20 mouse cellular contexts compared by ENCODE assay signal in genomic region chr14:47383911-47384310, GRCm38 (mm10). TPM values are rescaled to one million over a fixed set of nuclear protein-coding genes. Genes with fewer than 3 reads are reported as not detected.
A peak's percentile ranks its signal among the peaks of the same experiment; 100 is the strongest.
DNase-seq lines count a peak whose midpoint lies in the region.
"Had no signal": no experiment of that assay in that cellular context is flagged by ENCODE, and none has a peak within 500 bp of the region (broad histone marks: within the 10 kb centered on the region; RNA-seq: fewer than 3 reads in every experiment).

No protein-coding gene starts in this region.

- peaks cover 44% of the 10 kb centered on the region for H3K79me2 ChIP-seq in macrophage (ENCODE audit: inconsistent target)

- peak overlapping the region; percentile 15 for H3K27ac ChIP-seq in macrophage
- H3K27ac ChIP-seq: embryonic facial prominence, embryonic 12.5 days; forebrain, embryonic 12.5 days; forebrain, embryonic 15.5 days; heart, adult 2 months; hindbrain, embryonic 12.5 days; hindbrain, embryonic 15.5 days had no signal

- no peak overlapping the region for H3K4me3 ChIP-seq in macrophage (ENCODE audit: inconsistent target)
- H3K4me3 ChIP-seq: embryonic facial prominence, embryonic 12.5 days; erythroblast, embryonic 14.5 days; forebrain, embryonic 12.5 days; forebrain, embryonic 15.5 days; heart, adult 2 months; hindbrain, embryonic 12.5 days; hindbrain, embryonic 15.5 days had no signal

- H3K36me3 ChIP-seq in macrophage (ENCODE audit: inconsistent target): peaks cover 75% of the 10 kb centered on the region
- H3K36me3 ChIP-seq: hindbrain, embryonic 15.5 days had no signal

- DNase-seq in ES-CJ7 (ENCODE audit: low read depth, low spot score) (peak; percentile 26), R1 (ENCODE audit: low read depth, low spot score) (peak; percentile 92)
- DNase-seq in frontal cortex, postnatal 36 days (ENCODE audit: low spot score in 2 of 2): no peak
- no peak for DNase-seq in urinary bladder, adult 2 months (ENCODE audit: low spot score)
- DNase-seq in heart, adult 9 months (ENCODE audit: low spot score in 2 of 2): no peak
- DNase-seq: adrenal gland, adult 2 months; adrenal gland, postnatal 14 days; cerebellum, adult 11-12 months; cerebellum, adult 9-10 months; cerebellum, postnatal 14 days; gastrocnemius, postnatal 14 days; heart, adult 2 months had no signal

- 73% methylated on average over 7 of the region's 7 CpGs for whole genome bisulfite sequencing in macrophage (ENCODE audit: missing documents)

RNA-seq across cellular contexts. Expression of gene Lgals3, which starts 16.4 kb away (rescaled TPM):
- total RNA-seq in macrophage (2018; cell fraction: chromatin; rRNA removed): 1,000 to 10,000 TPM in 5 of 26 experiments, 100 to 1,000 TPM in 21; 180 to 1,623 (median 610) TPM
- 1,000 to 10,000 TPM; 1,563 to 6,453 (median 4,259) TPM for total RNA-seq in macrophage (2018; cell fraction: cytosol; rRNA removed)
- 1,000 to 10,000 TPM in 13 of 26 experiments, 100 to 1,000 TPM in 13; 652 to 1,966 (median 982) TPM for total RNA-seq in macrophage (2018; cell fraction: nucleus; rRNA removed)
- polyA plus RNA-seq in macrophage (2018): 3,973 to 5,612 TPM (median 5,299 TPM) in 3 replicates
- polyA plus RNA-seq in urinary bladder, adult 2 months (2012; rRNA removed): 252 and 279 TPM in 2 replicates

RNA-seq across cellular contexts. Expression of gene Dlgap5, which starts 34.3 kb away (rescaled TPM):
- 10 to 100 TPM in 6 of 26 experiments, 1 to 10 TPM in 19, under 1 TPM in 1; 0.48 to 51.0 (median 6.6) TPM for total RNA-seq in macrophage (2018; cell fraction: chromatin; rRNA removed)
- total RNA-seq in macrophage (2018; cell fraction: cytosol; rRNA removed): 1 to 10 TPM; 1.7 to 6.5 (median 3.3) TPM
- total RNA-seq in macrophage (2018; cell fraction: nucleus; rRNA removed): 10 to 100 TPM in 1 of 26 experiments, 1 to 10 TPM in 23, under 1 TPM in 2; 0.64 to 30.6 (median 3.3) TPM
- 0.40 to 11.8 TPM (median 7.6 TPM) in 3 replicates for polyA plus RNA-seq in macrophage (2018)
- polyA plus RNA-seq in urinary bladder, adult 2 months (2012; rRNA removed): 2.4 and 2.8 TPM in 2 replicates
- total RNA-seq: gastrocnemius, adult 18-20 months had no signal

Comparison
In these comparisons a context has a peak if more than half of its experiments do, and no peak if none do; other contexts are left out.
1. DNase-seq: peak in ES-CJ7 (single experiment) and R1 (single experiment); none in frontal cortex, postnatal 36 days (0 of 2), urinary bladder, adult 2 months (single experiment) and heart, adult 9 months (0 of 2).
2. RNA of gene Lgals3, which starts 16.4 kb away (polyA plus RNA-seq): 3,973 to 5,612 TPM in macrophage; 252 to 279 TPM in urinary bladder, adult 2 months; every median in the first group is over 10 times any median in the second.